Mouse (Mus musculus) olfactory bulb, adult 2 months (tissue): ENCODE results near the gene Tspan4. TPM values are rescaled to one million over a fixed set of nuclear protein-coding genes. Genes with fewer than 3 reads are reported as not detected.

Experiments used
- H3K27ac ChIP-seq: fragments of 200-500 bp; 2 replicates; pipeline ENCODE4 v1.5.1; 2012; ENCODE audit warnings: low read depth, low read length; ENCODE audit not compliant: insufficient read depth
- H3K4me1 ChIP-seq: fragments of 200-500 bp; 2 replicates; pipeline ENCODE4 v1.6.1; 2012; ENCODE audit warnings: low read length; ENCODE audit not compliant: control insufficient read depth, insufficient read depth
- H3K4me3 ChIP-seq: fragments of 200-500 bp; 2 replicates; pipeline ENCODE4 v1.5.1; 2012; ENCODE audit warnings: mild to moderate bottlenecking, low read depth, low read length, moderate library complexity; ENCODE audit not compliant: insufficient read depth
- CTCF ChIP-seq: fragments of 200-500 bp; IDR thresholded peaks from 2 replicates; pipeline ENCODE4 v1.5.1; 2012; ENCODE audit warnings: low read depth, mild to moderate bottlenecking, low read length, moderate library complexity; ENCODE audit not compliant: insufficient read depth
- POLR2A ChIP-seq: fragments of 200-500 bp; IDR thresholded peaks from 2 replicates; pipeline ENCODE4 v1.6.1; 2012; ENCODE audit warnings: mild to moderate bottlenecking, low read depth, low read length, moderate library complexity; ENCODE audit not compliant: insufficient read depth
- WGBS: fragments of 180-500 bp; shearing (Covaris S2); methylation state at CpG from one replicate; pipeline ENCODE4 v1.1.7; 2018; 5-methylcytosine and 5-hydroxymethylcytosine counted together
- polyA plus RNA-seq: library from polyadenylated mRNA; stranded (reverse); fragments of >200 nt; gene quantifications from 2 replicates; pipeline ENCODE4 v1.2.4, GENCODE M21; 2012; ENCODE audit warnings: low replicate concordance; ENCODE audit not compliant: missing spikeins, insufficient read depth, insufficient read length

Tspan4 gene
- polyA plus RNA-seq, result not detected in 2 replicates

DNA sequence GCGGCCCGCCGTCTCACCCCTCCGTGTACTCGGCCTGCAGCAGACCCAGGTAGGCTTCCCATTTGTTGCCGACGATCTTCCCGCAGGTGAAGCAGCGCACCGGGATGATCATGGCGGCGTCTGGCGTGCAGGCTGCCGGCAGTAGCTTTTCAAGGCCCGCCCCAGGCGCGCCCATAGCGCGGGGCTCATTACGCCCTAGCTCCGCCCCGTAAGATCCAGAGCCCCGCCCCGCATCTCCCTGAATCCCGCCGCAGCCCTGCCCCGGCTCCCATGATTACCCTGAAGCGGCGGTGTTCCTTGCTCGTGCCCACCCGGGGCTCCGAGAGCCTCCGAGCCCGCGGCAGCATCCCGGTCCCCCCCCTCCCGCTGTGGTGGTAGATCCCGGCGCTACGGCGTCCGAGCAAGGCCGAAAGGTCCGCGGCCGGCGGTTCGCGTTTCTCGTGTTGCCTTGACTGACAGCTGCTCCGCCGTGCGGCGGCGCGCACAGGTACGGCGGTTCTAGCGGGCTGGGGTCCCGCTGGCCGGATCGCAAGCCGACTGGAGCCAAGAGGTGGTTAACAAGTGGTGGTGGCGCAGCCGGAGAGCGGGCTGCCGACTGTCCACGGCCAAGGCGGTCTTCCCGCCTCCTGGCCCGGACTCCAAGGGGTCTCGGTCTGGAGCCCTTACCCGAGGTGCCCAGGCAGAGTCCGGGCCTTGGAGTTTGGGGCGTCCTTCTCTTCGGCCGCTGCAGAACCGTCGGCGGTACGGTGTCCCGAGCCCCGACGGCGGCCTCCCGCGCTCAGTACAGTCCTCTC lies at the start of gene Tspan4, which contains the start of gene Polr2l:
Tspan4 (plus strand) TSS at position 230 of the 794 bp plus-strand sequence.
Polr2l (minus strand) TSS at position 122 of the 794 bp plus-strand sequence.
- WGBS, result under 1% methylated on average over 83 of the region's 87 CpGs
- Histone ChIP-seq H3K4me3 (peak within 1 kb of the TSS; percentile 65), H3K4me1 (peaks cover 17% of the 10 kb centered on the region), H3K27ac (0 out of 2 replicates have a peak within 1 kb of the TSS, but pooled peaks have one; percentile 15)
- TF ChIP-seq CTCF (0 out of 2 replicates have a peak, but pooled peaks have one; percentile 8), POLR2A (peak; percentile 77)

- 91% methylated on average over 12 of the region's 12 CpGs for WGBS
- Histone ChIP-seq H3K4me3 (no peak overlapping the region), H3K4me1 (peaks cover 18% of the 10 kb centered on the region), H3K27ac (no peak overlapping the region)
- TF ChIP-seq CTCF (no peak), POLR2A (no peak)
Observed at GRCm38 (mm10) chr7:141426948-141427730, 47.9 kb upstream of the Tspan4 start.

- 42% methylated on average over 5 of the region's 5 CpGs for WGBS
- TF ChIP-seq POLR2A (no peak), CTCF (no peak)
- H3K4me3 ChIP-seq, result peak overlapping the region; percentile 67
- H3K27ac ChIP-seq, result peak overlapping the region; percentile 61
- peaks cover 32% of the 10 kb centered on the region for H3K4me1 ChIP-seq
Observed at GRCm38 (mm10) chr7:141428701-141429100, 46.3 kb upstream of the Tspan4 start.

GRCm38 (mm10) chr7:141429310-141429709 lies 45.7 kb upstream of the Tspan4 start, which contains the start of gene Cend1:
Gene Cend1, minus strand, starts transcription at chr7:141429491.
- TF ChIP-seq CTCF (no peak), POLR2A (peak; percentile 65)
- Histone ChIP-seq H3K27ac (peak within 1 kb of the TSS; percentile 61), H3K4me3 (peak within 1 kb of the TSS; percentile 67), H3K4me1 (peaks cover 37% of the 10 kb centered on the region)
- 2% methylated on average over 19 of the region's 19 CpGs for WGBS

GRCm38 (mm10) chr7:141429840-141430584 lies 45.0 kb upstream of the Tspan4 start:
- H3K4me1 ChIP-seq, result peaks cover 42% of the 10 kb centered on the region
- no peak overlapping the region for H3K27ac ChIP-seq
- 60% methylated on average over 9 of the region's 9 CpGs for WGBS
- no peak overlapping the region for H3K4me3 ChIP-seq
- TF ChIP-seq CTCF (no peak), POLR2A (no peak)

DNA sequence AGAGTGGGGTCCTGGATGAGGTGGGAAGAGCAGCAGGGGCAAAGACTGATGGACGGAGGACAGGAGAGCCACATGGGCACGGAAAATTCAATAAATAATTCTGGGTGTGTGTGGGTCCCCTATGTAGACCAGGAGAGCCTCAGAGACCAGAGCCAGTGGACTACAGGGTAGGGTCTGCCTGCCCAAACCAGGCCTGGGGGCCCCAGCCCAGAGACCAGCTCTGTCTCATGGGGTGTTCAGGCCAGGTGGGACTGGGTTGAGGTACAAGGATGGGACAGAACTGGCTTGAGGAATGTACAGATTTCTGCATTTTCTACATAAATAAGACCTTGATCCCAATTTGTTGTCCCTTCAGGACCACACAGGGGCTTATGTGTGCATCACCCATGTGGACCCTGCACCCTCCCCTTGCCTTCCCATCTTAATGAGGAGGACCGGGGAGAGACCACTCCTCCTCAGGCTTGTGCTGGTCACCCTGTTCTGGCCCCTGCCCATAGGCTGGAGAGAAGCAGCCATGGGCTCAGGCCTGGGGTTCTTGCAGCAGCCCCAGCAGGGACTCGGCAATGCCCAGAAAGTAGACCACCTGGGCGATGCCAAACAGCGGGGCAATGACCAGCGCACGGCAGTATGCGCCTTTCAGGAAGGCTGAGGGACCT lies 44.3 kb upstream of the Tspan4 start:
- Histone ChIP-seq H3K4me1 (peaks cover 47% of the 10 kb centered on the region), H3K4me3 (no peak overlapping the region), H3K27ac (no peak overlapping the region)
- WGBS, result 93% methylated on average over 9 of the region's 9 CpGs
- no peak for TF ChIP-seq CTCF
- no peak for TF ChIP-seq POLR2A

DNA sequence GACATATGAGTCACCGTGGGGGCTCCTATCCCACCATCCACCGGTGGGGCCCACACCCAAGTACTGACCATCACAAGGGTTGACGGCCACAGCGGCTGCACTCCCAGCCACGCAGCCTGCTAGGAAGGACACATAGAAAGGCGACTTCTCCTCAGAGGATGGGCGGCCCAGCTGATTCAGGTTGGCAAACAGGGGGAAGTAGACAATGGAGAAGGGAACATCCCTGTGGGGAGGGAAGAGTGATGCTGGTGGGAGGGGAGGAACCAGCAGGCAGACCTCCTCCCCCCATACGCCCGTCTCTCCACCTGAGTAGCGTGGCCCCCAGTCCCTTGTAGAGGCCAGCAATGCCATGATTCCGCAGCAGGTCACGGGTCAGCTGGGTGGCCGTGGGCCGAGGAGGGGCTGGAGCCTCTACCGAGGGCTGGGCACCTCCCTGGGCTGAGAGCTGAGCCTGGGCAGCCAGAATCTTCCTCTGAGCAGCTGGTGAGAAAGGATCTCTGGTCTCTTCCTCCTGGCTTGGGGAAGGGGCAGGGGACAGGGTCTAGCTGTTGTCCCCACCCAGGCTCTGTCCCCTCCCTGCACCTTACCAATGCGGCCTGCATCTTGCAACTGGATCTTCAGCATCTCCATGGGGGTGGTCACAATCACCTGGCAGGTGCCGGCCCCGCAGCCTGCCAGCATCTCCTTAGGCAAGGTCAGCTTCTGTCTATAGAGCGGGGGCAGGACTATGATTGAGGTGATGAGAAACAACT lies 43.4 kb upstream of the Tspan4 start:
- TF ChIP-seq POLR2A, result no peak
- TF ChIP-seq CTCF, result no peak
- no peak overlapping the region for H3K4me3 ChIP-seq
- peaks cover 51% of the 10 kb centered on the region for H3K4me1 ChIP-seq
- no peak overlapping the region for H3K27ac ChIP-seq
- 92% methylated on average over 19 of the region's 19 CpGs for WGBS
